Mouse (Mus musculus) ovary, postnatal 36 days (tissue): Measurements from ENCODE around the gene Susd1.
A peak's percentile ranks its signal among the peaks of the same experiment; 100 is the strongest.

Experiments used
- DNase-seq: peaks from one replicate; pipeline ENCODE4 v3.0.0; 2022; ENCODE audit warnings: low spot score, mixed read lengths

Susd1 gene

GRCm38 (mm10) chr4:59380478-59380877 lies 58.0 kb downstream of the Susd1 start:
- DNase-seq: no peak

DNA sequence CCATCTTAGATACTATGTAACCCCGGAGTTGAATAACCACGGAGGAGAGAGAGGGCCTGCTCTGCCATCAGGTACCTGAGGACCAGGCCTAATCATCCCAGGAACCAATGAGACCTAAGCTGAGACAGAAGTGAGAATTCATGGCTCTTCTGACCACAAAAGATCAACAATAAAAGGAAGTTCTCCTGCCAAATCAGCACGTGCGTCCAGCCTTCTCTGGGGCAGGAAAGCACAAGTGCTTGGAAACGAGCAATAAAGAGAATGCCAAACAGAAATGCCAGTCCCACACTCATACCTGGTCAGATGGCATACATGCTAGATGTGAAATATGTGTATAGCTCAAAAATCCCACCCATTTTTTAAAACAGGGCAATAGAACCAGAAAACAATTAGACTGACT lies 58.6 kb downstream of the Susd1 start:
- no peak for DNase-seq

DNA sequence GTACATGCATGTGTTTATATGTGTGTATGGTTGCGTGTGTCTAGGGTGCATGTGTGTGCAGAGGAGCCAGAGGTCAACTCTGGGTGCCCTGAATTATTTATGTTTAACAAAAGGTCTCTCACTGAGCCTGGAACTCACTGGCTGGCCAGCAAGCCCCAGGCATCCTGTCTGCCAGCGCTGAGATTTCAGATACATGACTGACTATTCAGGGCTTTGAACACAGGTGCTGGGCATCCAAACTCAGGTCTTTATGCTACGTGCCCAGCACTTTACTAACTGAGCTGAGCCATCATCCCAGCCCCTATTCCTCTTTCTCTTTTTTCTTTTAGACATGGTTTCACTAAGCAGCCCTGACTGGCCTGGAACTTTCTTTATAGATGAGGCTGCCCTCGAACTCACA lies 59.8 kb downstream of the Susd1 start:
- DNase-seq: no peak

DNA sequence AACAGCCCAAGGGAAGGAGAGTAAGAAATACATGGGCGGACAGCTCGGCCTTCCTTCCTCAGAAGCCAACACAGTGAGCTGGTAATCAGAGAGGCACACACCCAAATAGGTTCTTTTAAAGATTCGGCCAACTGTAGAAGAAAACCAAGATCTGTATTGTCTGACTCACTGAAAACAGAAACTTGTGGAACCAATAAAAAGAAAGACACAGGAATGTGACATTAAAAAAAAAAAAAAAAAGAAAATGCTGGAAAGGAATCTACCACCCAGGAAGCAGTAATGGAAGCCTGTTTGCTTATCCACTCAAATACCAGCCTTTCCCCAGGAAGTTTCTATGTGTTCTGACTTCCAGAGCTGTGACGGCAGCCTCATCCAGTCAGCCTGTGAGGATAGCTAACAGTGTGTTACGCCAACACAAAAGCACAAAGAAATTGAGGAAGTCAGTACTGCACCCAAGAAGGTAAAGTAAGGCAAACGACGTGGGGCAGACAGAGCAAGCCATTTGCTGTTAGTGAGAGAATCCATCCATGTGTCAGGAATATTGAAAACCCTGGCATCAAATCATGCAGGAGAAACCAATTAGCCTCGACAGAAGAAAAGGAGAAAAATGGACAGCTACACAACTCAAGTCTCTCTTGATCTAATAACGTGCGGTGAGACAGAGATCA lies 64.0 kb downstream of the Susd1 start:
- no peak for DNase-seq

DNA sequence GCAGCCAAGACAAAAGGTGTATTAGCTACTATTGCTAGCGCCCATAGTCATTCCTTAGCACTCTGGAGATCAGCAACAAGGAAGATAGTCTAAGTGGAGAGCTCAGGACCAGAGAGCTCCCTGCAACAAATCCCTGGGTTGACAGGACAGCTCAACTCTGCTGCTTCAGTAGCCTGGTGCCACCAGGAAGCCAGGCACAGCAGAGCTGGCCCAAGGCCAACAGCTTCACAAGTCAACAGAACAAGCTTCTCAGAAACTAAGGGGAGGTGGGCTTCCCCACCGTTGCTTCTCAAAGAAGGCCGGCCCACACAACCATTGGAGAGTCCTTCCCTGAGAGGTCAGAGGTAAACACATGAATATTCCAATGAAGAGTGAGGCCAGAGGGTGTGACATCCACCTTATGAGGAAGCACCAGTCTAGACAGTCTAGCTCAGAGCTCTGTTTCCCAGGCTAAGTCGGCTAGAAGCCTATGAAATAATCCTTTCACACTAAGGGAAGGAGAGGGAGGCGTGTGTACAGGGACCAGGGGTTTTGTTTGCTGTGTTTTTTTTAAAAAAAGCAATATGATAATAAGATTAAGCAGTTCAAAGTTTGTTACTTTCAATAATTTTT lies 65.8 kb downstream of the Susd1 start:
- DNase-seq: no peak

- DNase-seq: no peak
Observed at GRCm38 (mm10) chr4:59371910-59372309, 66.5 kb downstream of the Susd1 start.

DNA sequence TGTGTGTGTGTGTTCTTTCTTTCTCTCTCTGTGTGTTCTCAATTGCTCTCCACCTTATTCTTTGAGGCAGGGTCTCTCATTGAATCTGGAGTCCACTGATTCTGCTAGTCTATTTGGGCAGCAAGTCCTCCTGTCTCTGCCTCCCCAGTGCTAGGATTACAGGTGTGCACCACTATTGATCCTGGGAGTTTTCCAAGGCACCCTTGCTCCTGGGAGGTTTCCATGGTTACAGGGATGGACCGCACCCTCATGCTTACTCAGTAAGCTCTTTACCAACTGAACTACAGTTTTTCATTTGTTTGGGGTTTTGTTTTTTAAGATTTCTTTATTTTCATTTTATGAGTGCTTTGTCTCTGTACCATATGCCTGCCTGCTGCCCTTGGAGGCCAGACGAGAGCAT lies 68.5 kb downstream of the Susd1 start:
- DNase-seq: no peak

- no peak for DNase-seq
Observed at GRCm38 (mm10) chr4:59368118-59368517, 70.3 kb downstream of the Susd1 start.

- no peak for DNase-seq
Observed at GRCm38 (mm10) chr4:59366206-59366605, 72.2 kb downstream of the Susd1 start.

GRCm38 (mm10) chr4:59365571-59365970 lies 72.9 kb downstream of the Susd1 start:
- DNase-seq: no peak

DNA sequence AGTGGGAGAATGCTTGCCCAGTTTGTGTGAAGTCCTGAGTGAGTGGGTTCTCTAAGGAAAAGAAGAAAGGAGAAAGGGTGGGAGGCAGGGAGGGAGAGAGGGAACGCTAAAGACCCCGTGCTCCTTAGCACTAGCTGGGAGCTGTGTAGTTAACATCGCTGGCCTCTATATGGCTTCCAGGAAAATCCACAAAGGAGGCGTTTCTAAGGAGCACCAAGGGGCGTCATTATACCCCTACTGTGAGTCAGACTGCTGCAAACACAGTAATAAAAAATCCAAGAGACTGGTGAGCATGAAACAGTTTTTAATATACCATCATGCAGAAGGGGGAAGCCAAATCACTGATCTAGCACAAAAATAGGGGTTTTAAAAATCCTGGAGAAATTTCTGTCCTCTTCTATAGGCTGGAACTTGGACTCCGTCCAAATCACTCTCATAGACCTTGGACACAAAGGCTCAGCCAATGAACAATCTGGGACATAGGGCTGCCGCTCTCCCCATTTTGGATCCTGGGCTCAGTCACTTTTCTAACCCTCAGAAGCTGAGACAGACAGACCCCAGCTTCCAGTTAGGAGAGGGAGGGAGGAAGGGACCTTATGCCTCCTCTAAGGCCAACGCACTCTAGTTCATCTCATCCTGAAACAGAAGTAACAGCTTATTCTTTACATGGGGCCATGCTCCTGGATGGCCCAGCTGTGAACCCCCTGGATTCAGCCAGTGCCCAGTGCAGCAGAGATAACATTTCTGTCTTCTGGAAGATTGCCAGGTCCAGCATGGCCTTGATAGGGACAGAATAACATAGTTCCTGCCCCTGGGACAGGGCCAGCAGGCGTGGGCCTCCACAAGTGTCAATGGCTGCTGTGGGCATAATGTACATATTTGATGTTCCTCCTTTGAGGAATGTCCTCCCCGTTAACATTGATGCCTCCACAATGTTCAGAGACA lies 73.9 kb downstream of the Susd1 start:
- DNase-seq: peak; percentile 36

GRCm38 (mm10) chr4:59363041-59363440 lies 75.4 kb downstream of the Susd1 start:
- DNase-seq: no peak

DNA sequence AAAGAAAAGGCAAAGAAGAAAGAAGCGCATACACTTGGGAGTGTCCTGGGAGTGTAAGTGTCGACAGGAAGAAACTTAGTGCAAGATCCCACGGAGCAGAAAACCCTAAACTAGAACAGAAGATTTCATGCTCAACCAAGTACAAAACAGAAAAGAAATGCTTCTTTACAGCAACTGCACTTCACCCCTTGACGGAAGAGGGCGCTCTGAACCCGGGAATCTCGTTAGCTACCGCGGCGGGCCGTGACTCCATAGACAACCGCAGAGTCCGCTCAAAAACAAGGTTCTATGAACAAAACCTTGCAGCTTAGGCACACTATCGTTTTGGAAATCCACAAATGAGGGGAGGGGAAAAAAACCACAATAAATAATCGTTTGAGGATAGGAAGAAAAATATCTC lies 77.7 kb downstream of the Susd1 start:
- peak; percentile 77 for DNase-seq

DNA sequence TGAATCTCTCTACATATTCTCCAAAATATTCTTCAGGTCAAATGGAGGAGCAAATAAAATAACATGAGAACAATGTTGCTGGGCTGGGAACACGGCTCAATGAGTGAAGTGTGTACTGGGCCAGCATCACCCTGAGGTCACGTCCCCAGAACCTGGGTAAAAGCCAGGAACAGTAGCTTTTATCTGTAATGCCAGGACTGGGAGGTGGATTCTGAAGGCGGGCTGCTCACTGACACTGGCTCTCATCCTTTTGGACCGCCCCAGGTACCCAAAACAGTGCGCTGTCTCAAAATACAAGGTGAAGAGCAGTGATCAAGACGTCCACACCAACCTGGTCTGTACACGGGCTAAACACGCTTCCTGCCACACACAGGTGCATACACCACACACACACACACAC lies 78.5 kb downstream of the Susd1 start:
- no peak for DNase-seq

- DNase-seq: no peak
Observed at GRCm38 (mm10) chr4:59358960-59359359, 79.5 kb downstream of the Susd1 start.

GRCm38 (mm10) chr4:59355421-59355820 lies 83.0 kb downstream of the Susd1 start:
- no peak for DNase-seq

DNA sequence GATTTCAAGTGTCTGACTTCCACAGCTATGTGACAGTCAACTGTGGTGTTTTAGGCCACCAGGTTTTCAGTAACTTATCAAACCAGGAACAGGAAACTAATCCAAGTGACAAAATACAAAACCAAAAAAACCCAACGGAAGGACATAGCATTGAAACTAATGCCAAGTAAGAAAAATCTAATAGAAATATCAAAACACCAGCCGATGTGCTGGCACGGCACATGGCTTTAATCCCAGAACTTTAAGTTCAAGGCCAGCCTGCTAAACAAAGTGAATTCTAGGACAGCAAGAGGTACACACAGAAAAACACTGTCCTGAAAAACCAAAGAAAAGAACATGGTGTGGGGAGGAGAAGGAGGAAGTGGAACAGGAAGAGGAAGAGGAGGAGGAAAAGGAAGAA lies 83.8 kb downstream of the Susd1 start:
- no peak for DNase-seq

DNA sequence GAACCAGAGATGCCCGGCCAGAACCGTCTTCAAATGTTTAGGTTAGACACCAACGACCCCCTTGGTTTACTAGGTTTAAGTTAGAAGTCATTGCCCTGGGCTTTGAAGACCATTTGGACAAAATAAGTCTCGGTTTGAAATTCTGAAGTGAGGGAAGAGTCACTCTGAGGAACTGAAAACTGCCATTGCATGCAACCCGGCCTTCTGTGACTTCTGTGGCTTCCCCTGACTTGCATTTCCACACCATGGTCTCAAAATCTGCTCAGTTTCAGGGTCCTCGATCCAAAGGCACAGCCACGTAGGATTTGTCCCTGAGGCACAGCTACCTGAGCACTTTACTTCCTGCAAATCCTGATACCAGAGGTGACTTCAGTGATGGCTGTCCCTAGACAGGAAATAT lies 86.5 kb downstream of the Susd1 start:
- no peak for DNase-seq

- DNase-seq: no peak
Observed at GRCm38 (mm10) chr4:59350354-59350753, 88.1 kb downstream of the Susd1 start.

GRCm38 (mm10) chr4:59349425-59350185 lies 88.8 kb downstream of the Susd1 start:
- no peak for DNase-seq

DNA sequence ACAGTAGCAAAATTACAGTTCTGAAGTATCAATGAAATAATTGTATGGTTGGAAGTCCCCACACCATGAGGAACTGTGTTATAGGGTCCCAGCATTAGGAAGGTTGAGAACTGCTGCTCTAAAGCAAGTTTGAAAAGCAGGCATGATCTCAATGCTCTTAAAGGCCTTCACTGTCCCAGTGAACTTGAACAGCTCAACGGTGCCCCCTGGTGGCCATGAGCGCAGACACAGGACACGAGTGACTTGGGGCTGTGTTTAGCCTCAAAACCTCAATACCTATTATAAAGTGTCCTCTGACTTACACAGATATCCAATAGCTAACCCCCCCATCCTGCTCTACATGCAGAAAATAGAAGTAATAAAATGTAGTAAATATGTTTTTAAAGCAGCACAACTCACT lies 97.7 kb downstream of the Susd1 start:
- DNase-seq: peak; percentile 86

- no peak for DNase-seq
Observed at GRCm38 (mm10) chr4:59340046-59340445, 98.4 kb downstream of the Susd1 start.
